ENCODE assay signal across 8 mouse cellular contexts in the genomic region with DNA sequence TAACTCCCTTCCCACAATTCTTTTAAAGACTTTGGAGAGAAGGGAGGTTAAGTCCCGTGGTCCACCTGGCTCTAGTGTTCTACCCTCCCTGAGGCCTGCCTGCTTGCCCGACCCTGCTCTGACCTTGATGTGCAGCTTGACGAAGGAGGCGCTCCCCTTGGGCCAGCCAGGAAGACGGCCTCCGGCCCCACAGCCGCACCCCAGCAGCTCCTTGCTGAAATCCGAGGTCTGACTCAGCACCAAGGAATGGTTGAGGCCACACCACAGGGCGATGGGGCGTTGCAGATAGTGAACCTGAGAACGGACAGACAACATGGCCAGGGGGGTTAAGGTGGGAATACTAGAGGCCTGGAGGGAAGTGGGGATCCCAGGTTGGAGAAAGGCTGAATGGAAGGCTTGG. TPM values are rescaled to one million over a fixed set of nuclear protein-coding genes. Genes with fewer than 3 reads are reported as not detected.
A peak's percentile ranks its signal among the peaks of the same experiment; 100 is the strongest.
DNase-seq lines count a peak whose midpoint lies in the region; ATAC-seq and TF ChIP-seq lines count a peak whose summit lies in the region.

TSS of gene Pcolce (minus strand) at position 235 of the 400 bp plus-strand sequence.

- no peak for DNase-seq in neural tube, embryonic 11.5 days (ENCODE audit: low spot score)
- DNase-seq in neural tube, embryonic 10.5 days (ENCODE audit: extremely low spot score, low spot score) = no peak
- DNase-seq in embryonic facial prominence, embryonic 14.5 days (ENCODE audit: low spot score) = no peak
- DNase-seq in heart, postnatal 0 days (ENCODE audit: low spot score) = no peak
- no peak for DNase-seq in cerebellum, adult 11-12 months
- DNase-seq in natural killer cell, adult 2 months (ENCODE audit: low spot score in 2 of 2) = no peak

- H3K4me2 ChIP-seq in neural tube, embryonic 11.5 days (ENCODE audit: low read depth) = no peak within 1 kb of the TSS
- H3K4me2 ChIP-seq in embryonic facial prominence, embryonic 14.5 days (ENCODE audit: low read depth, low read length) = no peak within 1 kb of the TSS
- no peak within 1 kb of the TSS for H3K4me2 ChIP-seq in heart, postnatal 0 days (ENCODE audit: low read depth, low read length)
- no peak within 1 kb of the TSS for H3K4me2 ChIP-seq in limb, embryonic 15.5 days

- no peak for TF ChIP-seq POLR2A in olfactory bulb, adult 2 months (IDR thresholded peaks at IDR 0.05; ENCODE audit: insufficient read depth, low read depth, low read length)

- TF ChIP-seq EP300 in heart, postnatal 0 days (IDR thresholded peaks at IDR 0.05; ENCODE audit: low read depth) = no peak

- H3K9me3 ChIP-seq in neural tube, embryonic 11.5 days (ENCODE audit: control insufficient read depth, low read length) = no peaks in the 10 kb centered on the region
- no peaks in the 10 kb centered on the region for H3K9me3 ChIP-seq in embryonic facial prominence, embryonic 14.5 days (ENCODE audit: control insufficient read depth, low read length)
- no peaks in the 10 kb centered on the region for H3K9me3 ChIP-seq in heart, postnatal 0 days (replicated peaks; ENCODE audit: control insufficient read depth, low read length)
- H3K9me3 ChIP-seq in limb, embryonic 15.5 days = no peaks in the 10 kb centered on the region

- no peaks in the 10 kb centered on the region for H3K36me3 ChIP-seq in neural tube, embryonic 11.5 days (ENCODE audit: control insufficient read depth, insufficient read depth, low read length)
- H3K36me3 ChIP-seq in embryonic facial prominence, embryonic 14.5 days (ENCODE audit: control insufficient read depth, insufficient read depth, low read length) = no peaks in the 10 kb centered on the region
- no peaks in the 10 kb centered on the region for H3K36me3 ChIP-seq in heart, postnatal 0 days (replicated peaks; ENCODE audit: control insufficient read depth, insufficient read depth, low read length)
- H3K36me3 ChIP-seq in limb, embryonic 15.5 days = no peaks in the 10 kb centered on the region

- no peak within 1 kb of the TSS for H3K27ac ChIP-seq in neural tube, embryonic 11.5 days (ENCODE audit: low read depth, low read length)
- H3K27ac ChIP-seq in embryonic facial prominence, embryonic 14.5 days (replicated peaks; ENCODE audit: low read depth, low read length) = peak within 1 kb of the TSS; percentile 39; the same call in 1 of the 2 replicates
- H3K27ac ChIP-seq in heart, postnatal 0 days (ENCODE audit: low read depth) = peak within 1 kb of the TSS; percentile 17; the same call in 1 of the 2 replicates
- H3K27ac ChIP-seq in limb, embryonic 15.5 days = peak within 1 kb of the TSS; percentile 96; the same call in 1 of the 2 replicates
- H3K27ac ChIP-seq in olfactory bulb, adult 2 months (ENCODE audit: insufficient read depth, low read depth, low read length) = no peak within 1 kb of the TSS

- H3K27me3 ChIP-seq in neural tube, embryonic 11.5 days (ENCODE audit: control insufficient read depth, insufficient read depth, low read length) = 0 out of 2 replicates have a peak, but pooled peaks cover 2% of the 10 kb centered on the region
- H3K27me3 ChIP-seq in embryonic facial prominence, embryonic 14.5 days (replicated peaks; ENCODE audit: control insufficient read depth, insufficient read depth, low read length) = no peaks in the 10 kb centered on the region
- no peaks in the 10 kb centered on the region for H3K27me3 ChIP-seq in heart, postnatal 0 days (ENCODE audit: control insufficient read depth, insufficient read depth, low read length)
- no peaks in the 10 kb centered on the region for H3K27me3 ChIP-seq in limb, embryonic 15.5 days

- no peak for TF ChIP-seq CTCF in heart, postnatal 0 days (IDR thresholded peaks at IDR 0.05; ENCODE audit: low read depth)
- TF ChIP-seq CTCF in olfactory bulb, adult 2 months (IDR thresholded peaks at IDR 0.05; ENCODE audit: insufficient read depth, low read depth, low read length) = no peak

- ATAC-seq in neural tube, embryonic 11.5 days (ENCODE audit: insufficient read depth, low FRiP score, low TSS enrichment) = no peak
- ATAC-seq in embryonic facial prominence, embryonic 14.5 days (ENCODE audit: low read depth) = no peak
- ATAC-seq in heart, postnatal 0 days (ENCODE audit: insufficient read depth, low read depth) = no peak
- no peak for ATAC-seq in limb, embryonic 15.5 days (ENCODE audit: insufficient number of reproducible peaks, low FRiP score, low TSS enrichment, low read depth)

- H3K4me1 ChIP-seq in neural tube, embryonic 11.5 days (ENCODE audit: control insufficient read depth, insufficient read depth, low read length) = peaks cover 1% of the 10 kb centered on the region
- H3K4me1 ChIP-seq in embryonic facial prominence, embryonic 14.5 days (ENCODE audit: control insufficient read depth, insufficient read depth, low read length) = peaks cover 44% of the 10 kb centered on the region
- H3K4me1 ChIP-seq in heart, postnatal 0 days (ENCODE audit: control insufficient read depth, insufficient read depth) = peaks cover 31% of the 10 kb centered on the region
- peaks cover 51% of the 10 kb centered on the region for H3K4me1 ChIP-seq in limb, embryonic 15.5 days
- no peaks in the 10 kb centered on the region; the same call in 1 of the 2 replicates for H3K4me1 ChIP-seq in olfactory bulb, adult 2 months (ENCODE audit: control insufficient read depth, insufficient read depth, low read length)

- 65% methylated on average over 11 of the region's 11 CpGs for WGBS in neural tube, embryonic 11.5 days
- 33% methylated on average over 11 of the region's 11 CpGs for whole genome bisulfite sequencing in embryonic facial prominence, embryonic 14.5 days
- WGBS in heart, postnatal 0 days = 27% methylated on average over 11 of the region's 11 CpGs
- 37% methylated on average over 11 of the region's 11 CpGs for WGBS in limb, embryonic 15.5 days
- WGBS in olfactory bulb, adult 2 months = 83% methylated on average over 11 of the region's 11 CpGs

- no peak within 1 kb of the TSS for H3K4me3 ChIP-seq in neural tube, embryonic 11.5 days (ENCODE audit: low read depth, low read length)
- no peak within 1 kb of the TSS for H3K4me3 ChIP-seq in embryonic facial prominence, embryonic 14.5 days (ENCODE audit: low read depth, low read length)
- no peak within 1 kb of the TSS for H3K4me3 ChIP-seq in heart, postnatal 0 days (ENCODE audit: low read depth, low read length)
- no peak within 1 kb of the TSS for H3K4me3 ChIP-seq in limb, embryonic 15.5 days
- H3K4me3 ChIP-seq in olfactory bulb, adult 2 months (ENCODE audit: insufficient read depth, low read depth, low read length) = no peak within 1 kb of the TSS

- no peak within 1 kb of the TSS for H3K9ac ChIP-seq in neural tube, embryonic 11.5 days (ENCODE audit: low read length)
- H3K9ac ChIP-seq in embryonic facial prominence, embryonic 14.5 days (ENCODE audit: low read depth, low read length) = peak within 1 kb of the TSS; percentile 14; the same call in 1 of the 2 replicates
- no peak within 1 kb of the TSS for H3K9ac ChIP-seq in heart, postnatal 0 days (replicated peaks; ENCODE audit: low read depth, low read length)
- no peak within 1 kb of the TSS for H3K9ac ChIP-seq in limb, embryonic 15.5 days

RNA-seq across cellular contexts. Expression of gene Pcolce, which starts in this region (rescaled TPM):
- 75.5 and 91.9 TPM in 2 replicates for polyA plus RNA-seq in neural tube, embryonic 11.5 days (2014; fragmentation: Nextera tagmentation; extraction: Ambion mirVana)
- 242 and 292 TPM in 2 replicates for polyA plus RNA-seq in embryonic facial prominence, embryonic 14.5 days (2014; fragmentation: Nextera tagmentation; extraction: Ambion mirVana)
- total RNA-seq in heart, postnatal 0 days (2014; rRNA removed; ENCODE audit: low replicate concordance) = 172 and 201 TPM in 2 replicates
- polyA plus RNA-seq in heart, postnatal 0 days (2015; fragmentation: Nextera tagmentation; extraction: Ambion mirVana) = 116 and 122 TPM in 2 replicates
- 303 and 362 TPM in 2 replicates for polyA plus RNA-seq in limb, embryonic 15.5 days (2015; fragmentation: Nextera tagmentation; extraction: Ambion mirVana)
- polyA plus RNA-seq in olfactory bulb, adult 2 months (2012; ENCODE audit: insufficient read depth, insufficient read length, low replicate concordance, missing spikeins) = not detected in 2 replicates

Comparison
In these comparisons a context has a peak if more than half of its experiments do, and no peak if none do; other contexts are left out.
1. H3K27ac ChIP-seq: peak in embryonic facial prominence, embryonic 14.5 days (single experiment), heart, postnatal 0 days (single experiment) and limb, embryonic 15.5 days (single experiment); none in neural tube, embryonic 11.5 days (single experiment) and olfactory bulb, adult 2 months (single experiment).